Mouse (Mus musculus) right cerebral cortex, postnatal 25 days (tissue): ENCODE results near the gene Olfr504.
"Not testable (repeated sequence)": the region's sequence is repeated elsewhere in the genome, so short reads cannot be mapped to it uniquely, and the experiment has no call there.

Experiments
- DNase-seq: peaks from one replicate; pipeline ENCODE4 v3.0.0; 2022

Olfr504 gene

DNA sequence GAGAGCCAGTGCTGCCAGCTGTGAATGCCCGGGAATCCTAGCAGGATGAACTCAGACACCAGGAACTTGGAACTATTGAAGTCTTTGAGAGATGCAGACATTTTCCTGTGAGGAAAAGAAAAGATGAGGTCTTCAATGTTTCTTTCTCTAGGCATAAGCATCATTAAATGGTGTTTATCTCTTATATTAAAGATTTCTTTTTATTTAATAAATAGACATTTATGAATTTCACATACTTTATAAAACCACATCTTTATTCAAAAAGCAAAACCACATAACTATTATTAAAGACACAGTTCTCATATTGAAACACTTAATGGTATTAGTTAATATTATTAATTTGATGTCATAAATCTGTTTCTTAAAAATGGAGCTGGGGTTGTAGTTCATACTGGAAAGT, at the start of gene Olfr504:
TSS of gene Olfr504 (minus strand) at position 101 of the 400 bp plus-strand sequence.
- no peak for DNase-seq

DNA sequence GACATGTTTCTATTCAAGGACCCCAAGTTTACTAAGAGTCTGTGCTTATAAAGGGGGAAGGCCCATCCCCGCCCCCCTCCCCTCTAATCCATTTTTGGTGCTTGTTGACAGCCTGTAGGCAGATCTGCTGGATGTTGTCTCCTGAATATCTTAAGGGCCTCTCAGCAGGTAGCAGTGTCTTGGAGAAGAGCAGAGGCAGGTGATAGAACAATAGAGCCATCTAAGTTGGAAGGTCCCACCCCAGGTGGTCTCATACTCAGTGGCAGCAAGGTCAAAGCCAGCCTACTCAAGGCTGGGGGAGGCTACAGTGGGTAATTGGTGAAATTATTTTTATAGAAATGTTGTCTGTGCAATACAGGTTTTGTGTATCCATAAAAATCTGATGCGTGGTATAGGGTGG, 48.5 kb upstream of the Olfr504 start:
- no peak for DNase-seq

DNA sequence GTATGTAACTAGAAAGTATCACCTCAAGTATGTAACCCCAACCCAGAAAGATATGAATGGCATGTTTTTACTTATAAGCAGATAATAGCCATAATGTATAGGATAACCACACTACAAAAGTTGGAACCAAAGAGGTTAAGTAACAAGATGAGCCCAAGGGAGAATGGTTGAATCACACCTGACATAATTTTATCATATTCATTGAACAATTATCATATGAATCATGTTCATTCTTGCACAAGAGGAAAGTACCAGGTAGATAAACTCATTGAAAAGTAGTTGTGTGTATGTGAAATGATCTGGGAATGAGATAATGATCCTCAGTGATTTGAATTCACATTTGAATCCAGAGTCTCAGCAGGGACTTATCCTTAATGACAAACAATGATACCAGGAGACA, 44.9 kb upstream of the Olfr504 start, which contains the start of gene Olfr506:
TSS of gene Olfr506 (plus strand) at position 301 of the 400 bp plus-strand sequence.
- no peak for DNase-seq

DNA sequence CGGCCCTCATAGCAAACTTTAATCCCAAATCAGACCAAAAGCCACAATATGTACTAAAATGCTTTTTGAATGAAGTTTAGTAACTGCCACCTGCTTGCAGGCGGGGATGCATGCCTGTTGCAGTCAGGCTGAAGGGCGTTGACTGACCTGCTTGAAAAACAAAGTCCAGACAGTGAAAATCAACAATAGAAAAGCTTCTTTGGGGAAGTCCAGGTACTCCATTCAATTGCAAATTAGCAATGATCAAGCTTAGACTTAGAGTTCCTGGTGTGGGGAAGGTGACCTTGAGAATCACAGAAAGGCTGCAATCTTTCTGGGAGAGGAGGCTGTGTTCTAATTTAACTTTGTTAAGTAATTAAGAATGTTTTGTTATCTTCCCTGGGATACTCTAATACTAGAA, 36.3 kb upstream of the Olfr504 start:
- DNase-seq: not testable (repeated sequence)

DNA sequence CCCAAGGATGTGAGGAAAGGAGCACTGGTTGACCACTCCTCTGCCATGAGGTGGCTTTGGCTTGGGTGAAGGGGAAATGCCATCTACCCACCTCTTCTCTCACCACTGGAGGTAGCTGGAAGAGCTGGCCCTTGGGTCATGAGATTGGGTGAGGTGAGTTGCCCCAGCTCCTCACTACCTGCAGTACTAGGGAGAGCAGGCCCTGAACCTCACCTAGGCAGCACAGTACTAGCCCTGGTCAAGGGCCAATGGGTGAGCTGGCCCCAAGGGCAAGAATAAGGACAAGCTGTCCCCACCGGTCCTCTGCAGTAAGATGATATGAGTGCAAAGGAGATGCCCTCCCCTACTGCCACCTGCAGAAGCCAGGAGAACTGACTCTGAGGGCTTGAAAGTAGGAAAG, 24.2 kb upstream of the Olfr504 start:
- no peak for DNase-seq

DNA sequence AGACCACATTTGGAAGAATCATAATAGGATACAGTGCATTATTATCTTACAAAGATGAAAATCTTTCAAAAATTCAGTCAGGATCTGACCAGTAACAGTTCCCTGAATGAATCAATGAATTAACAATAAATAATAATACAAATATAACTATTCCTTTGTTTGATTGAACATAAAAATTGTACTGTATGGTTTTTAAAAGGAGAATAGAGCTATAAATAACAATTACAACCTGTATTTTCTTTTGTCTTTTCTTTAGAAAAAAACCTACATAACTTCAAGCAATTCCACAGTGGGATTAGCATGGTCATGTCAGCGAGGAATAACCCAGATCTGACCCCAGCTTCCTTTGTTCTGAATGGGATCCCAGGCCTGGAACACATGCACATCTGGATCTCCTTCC, 21.4 kb downstream of the Olfr504 start, which contains the start of gene Olfr503:
TSS of gene Olfr503 (plus strand) at position 301 of the 400 bp plus-strand sequence.
- not testable (repeated sequence) for DNase-seq

DNA sequence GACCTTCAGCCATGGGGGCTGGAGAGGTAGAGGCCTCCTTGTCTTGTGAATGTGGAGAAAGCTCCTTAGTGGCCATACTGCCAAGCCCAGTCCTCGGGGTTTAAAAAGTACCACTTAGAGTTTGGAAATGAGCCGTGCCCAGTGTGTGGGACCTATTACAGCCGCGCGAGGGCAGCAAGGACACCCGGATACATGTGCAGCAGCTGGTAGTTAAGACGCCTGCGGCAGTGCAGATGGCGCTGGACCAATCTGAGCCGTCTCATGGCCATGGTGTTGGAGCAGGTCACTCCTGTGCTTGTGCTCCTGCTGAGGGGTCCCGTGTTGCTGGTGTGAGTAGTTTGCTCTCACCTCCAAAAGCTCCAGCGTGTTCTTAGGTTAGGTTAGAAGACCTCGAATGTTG, 23.2 kb downstream of the Olfr504 start:
- DNase-seq: no peak

DNA sequence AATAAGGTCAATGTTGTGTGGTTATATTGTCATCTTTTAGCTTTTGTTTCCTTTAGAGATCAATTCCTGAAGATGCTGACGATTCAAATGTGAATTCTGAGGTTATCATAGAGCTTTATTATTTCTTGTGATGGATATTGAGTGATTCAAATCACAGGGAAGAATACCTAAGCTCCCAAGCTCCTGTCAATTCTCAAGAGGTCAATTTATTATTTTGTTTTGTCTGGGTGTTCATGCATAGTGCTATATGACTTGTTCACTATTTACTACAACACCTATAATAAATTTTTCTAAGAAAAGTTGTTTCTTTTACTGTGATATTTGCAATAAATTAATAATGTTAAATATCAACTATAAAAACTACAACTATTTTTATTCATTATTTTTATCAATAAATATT, 40.6 kb downstream of the Olfr504 start, which contains the start of gene Olfr502:
TSS of gene Olfr502 (minus strand) at position 101 of the 400 bp plus-strand sequence.
- no peak for DNase-seq
